Mouse (Mus musculus) embryonic facial prominence, embryonic 14.5 days (tissue): ENCODE measurements around the gene Cbwd1. TPM values are rescaled to one million over a fixed set of nuclear protein-coding genes. Genes with fewer than 3 reads are reported as not detected.
"Not testable (repeated sequence)": the region's sequence is repeated elsewhere in the genome, so short reads cannot be mapped to it uniquely, and the experiment has no call there.

Source experiments
- ATAC-seq: fragments of 200-750 bp; cut with Nextera tagmentation; 2 replicates; pipeline ENCODE4 v1.8.0; 2017; ENCODE audit warnings: low read depth, moderate number of reproducible peaks, moderate TSS enrichment
- DNase-seq: peaks from one replicate; pipeline ENCODE4 v3.0.0-alpha.2; 2015; ENCODE audit warnings: low spot score
- H3K27ac ChIP-seq: fragments of 300-500 bp; sonication (generic); replicated peaks from 2 replicates; pipeline ENCODE4 v1.5.1; 2014; ENCODE audit warnings: low read depth, mild to moderate bottlenecking, low read length, moderate library complexity
- H3K27me3 ChIP-seq: fragments of 300-500 bp; sonication (generic); replicated peaks from 2 replicates; pipeline ENCODE4 v1.6.1; 2014; ENCODE audit warnings: low read length; ENCODE audit not compliant: control insufficient read depth, insufficient read depth
- H3K36me3 ChIP-seq: fragments of 300-500 bp; sonication (generic); 2 replicates; pipeline ENCODE4 v1.6.1; 2014; ENCODE audit warnings: low read length, mixed read lengths; ENCODE audit not compliant: control insufficient read depth, insufficient read depth
- H3K4me1 ChIP-seq: fragments of 300-500 bp; sonication (generic); 2 replicates; pipeline ENCODE4 v1.6.1; 2014; ENCODE audit warnings: antibody characterized with exemption, low read length; ENCODE audit not compliant: control insufficient read depth, insufficient read depth
- H3K4me2 ChIP-seq: fragments of 300-500 bp; sonication (generic); 2 replicates; pipeline ENCODE4 v1.6.1; 2014; ENCODE audit warnings: low read depth, mild to moderate bottlenecking, low read length, moderate library complexity, mixed read lengths
- H3K4me3 ChIP-seq: fragments of 300-500 bp; sonication (generic); 2 replicates; pipeline ENCODE4 v1.5.1; 2014; ENCODE audit warnings: low read depth, mild to moderate bottlenecking, low read length
- H3K9ac ChIP-seq: fragments of 300-500 bp; sonication (generic); 2 replicates; pipeline ENCODE4 v1.6.1; 2014; ENCODE audit warnings: low read depth, mild to moderate bottlenecking, low read length, moderate library complexity, mixed read lengths
- H3K9me3 ChIP-seq: fragments of 300-500 bp; sonication (generic); 2 replicates; pipeline ENCODE4 v1.6.1; 2016; ENCODE audit warnings: low read length; ENCODE audit not compliant: control insufficient read depth
- WGBS: fragments of 180-500 bp; shearing (Covaris S2); extraction: QIAGEN DNeasy Blood & Tissue Kit; methylation state at CpG from one replicate; pipeline ENCODE4 v1.1.7; 2014; 5-methylcytosine and 5-hydroxymethylcytosine counted together
- polyA plus RNA-seq: library from polyadenylated mRNA; unstranded; fragments of >200 nt; fragmentation: Nextera tagmentation; extraction: Ambion mirVana; gene quantifications from 2 replicates; pipeline ENCODE4 v1.2.1, GENCODE M21; 2014

The Cbwd1 gene
- polyA plus RNA-seq, 1 experiment from 2014 or later = 20.0 TPM

DNA sequence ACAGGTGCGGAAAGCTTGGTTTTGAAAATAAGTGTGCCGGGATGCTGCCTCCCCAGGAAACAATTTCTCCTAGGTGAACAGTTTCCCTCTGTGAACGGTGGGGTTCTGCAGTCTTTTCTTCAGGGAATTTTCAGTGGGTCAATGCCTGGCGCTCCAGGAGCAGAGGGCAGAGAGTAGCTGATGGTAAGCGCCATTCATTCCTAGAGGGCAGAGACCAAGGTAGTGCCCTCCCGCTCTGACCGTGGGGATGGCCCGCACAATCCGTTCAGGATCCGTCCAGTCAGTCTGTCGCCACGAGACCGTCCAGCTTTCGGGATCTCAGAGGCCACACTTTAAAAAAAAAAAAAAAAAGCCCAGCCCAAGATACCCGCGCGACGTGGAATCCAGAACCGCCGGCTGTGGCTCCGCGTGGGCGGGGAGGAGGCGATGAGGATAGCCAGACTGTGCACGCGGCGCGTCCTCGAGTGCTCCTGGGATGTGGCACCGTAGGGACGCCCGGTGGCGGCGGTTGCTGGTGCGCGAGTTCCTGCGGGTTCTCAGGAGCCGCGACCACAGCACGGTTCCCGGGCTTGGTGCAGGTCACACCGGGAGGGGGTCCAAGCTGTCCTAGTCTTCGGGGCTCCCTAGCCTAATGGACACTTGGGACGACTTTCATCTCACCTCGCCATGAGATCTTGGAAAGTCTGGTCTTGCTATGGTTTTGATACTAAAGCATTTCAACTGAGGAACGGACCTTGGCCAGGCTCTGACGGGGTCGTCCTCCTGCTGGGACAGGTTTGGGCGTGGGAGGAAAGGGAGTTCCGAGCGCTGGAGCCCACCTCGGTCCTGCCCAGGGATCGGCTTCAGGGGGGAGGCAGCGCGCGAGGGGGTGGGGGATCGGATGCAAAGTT lies 64.2 kb downstream of the Cbwd1 start:
- Histone ChIP-seq H3K9me3 (no peaks in the 10 kb centered on the region), H3K27ac (no peak overlapping the region)
- WGBS = 2% methylated on average over 57 of the region's 57 CpGs

DNA sequence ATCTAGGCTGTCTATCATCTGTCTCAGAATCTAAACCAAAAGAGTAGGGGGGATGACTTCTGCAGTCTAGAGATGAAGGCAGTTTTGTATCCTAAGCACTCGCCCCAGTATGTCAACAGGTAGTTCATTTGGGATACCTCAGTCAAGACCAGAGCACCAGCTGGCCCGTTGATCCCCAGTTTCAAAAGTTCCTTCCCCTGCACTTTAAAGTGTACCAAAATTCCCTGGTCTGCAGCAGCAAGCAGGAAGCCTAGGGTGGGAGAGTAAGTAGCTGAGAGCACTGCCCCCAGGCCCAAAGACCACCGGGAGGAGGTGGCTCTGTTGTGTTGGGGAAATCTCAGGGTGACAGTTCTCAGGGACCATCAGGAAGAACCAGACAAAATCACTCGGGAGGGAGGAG lies 64.9 kb downstream of the Cbwd1 start:
- 15% methylated on average over 4 of the region's 4 CpGs for WGBS
- H3K27ac ChIP-seq = no peak overlapping the region
- no peak overlapping the region for H3K9ac ChIP-seq
- H3K4me1 ChIP-seq = peaks cover 6% of the 10 kb centered on the region; the same call in 1 of the 2 replicates
- no peak overlapping the region for H3K4me2 ChIP-seq
- DNase-seq (no peak), ATAC-seq (no peak)
- H3K36me3 ChIP-seq = no peaks in the 10 kb centered on the region
- H3K4me3 ChIP-seq = no peak overlapping the region
- peaks cover 63% of the 10 kb centered on the region for H3K27me3 ChIP-seq
- no peaks in the 10 kb centered on the region for H3K9me3 ChIP-seq

More for the DNA sequence above, 64.2 kb downstream of the Cbwd1 start:
- DNase-seq = no peak
- Histone ChIP-seq H3K4me3 (peak overlapping the region; percentile 23), H3K4me1 (peaks cover 6% of the 10 kb centered on the region; the same call in 1 of the 2 replicates), H3K36me3 (no peaks in the 10 kb centered on the region), H3K9ac (no peak overlapping the region), H3K27me3 (peaks cover 70% of the 10 kb centered on the region), H3K4me2 (peak overlapping the region; percentile 41)
- peak; percentile 24; the same call in 1 of the 2 replicates for ATAC-seq

DNA sequence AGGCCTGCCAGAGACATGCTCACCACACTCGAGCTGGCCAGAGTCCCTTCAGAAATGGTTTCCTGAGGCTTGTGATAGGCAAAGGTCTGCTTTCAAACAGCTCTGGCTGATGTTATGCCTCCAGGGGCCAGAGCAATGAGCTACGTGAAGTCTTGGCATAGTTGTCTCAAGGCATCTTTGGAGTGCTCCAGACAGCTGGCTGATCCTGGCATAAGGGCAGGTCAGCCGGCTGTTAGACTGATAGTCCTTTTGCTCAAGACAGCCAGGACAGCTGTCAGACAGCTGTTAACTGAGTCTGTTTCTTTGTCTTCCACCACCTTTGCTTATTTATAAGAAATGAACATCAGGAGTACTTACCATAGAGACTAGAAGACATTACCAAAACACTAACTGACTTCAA lies 74.5 kb downstream of the Cbwd1 start:
- peak; percentile 45 for DNase-seq
- Histone ChIP-seq H3K36me3 (no peaks in the 10 kb centered on the region), H3K4me2 (no peak overlapping the region), H3K4me1 (no peaks in the 10 kb centered on the region), H3K27me3 (no peaks in the 10 kb centered on the region), H3K4me3 (no peak overlapping the region), H3K9me3 (no peaks in the 10 kb centered on the region), H3K27ac (no peak overlapping the region), H3K9ac (no peak overlapping the region)
- ATAC-seq = no peak
- 39% methylated on average over 3 of the region's 3 CpGs for WGBS

DNA sequence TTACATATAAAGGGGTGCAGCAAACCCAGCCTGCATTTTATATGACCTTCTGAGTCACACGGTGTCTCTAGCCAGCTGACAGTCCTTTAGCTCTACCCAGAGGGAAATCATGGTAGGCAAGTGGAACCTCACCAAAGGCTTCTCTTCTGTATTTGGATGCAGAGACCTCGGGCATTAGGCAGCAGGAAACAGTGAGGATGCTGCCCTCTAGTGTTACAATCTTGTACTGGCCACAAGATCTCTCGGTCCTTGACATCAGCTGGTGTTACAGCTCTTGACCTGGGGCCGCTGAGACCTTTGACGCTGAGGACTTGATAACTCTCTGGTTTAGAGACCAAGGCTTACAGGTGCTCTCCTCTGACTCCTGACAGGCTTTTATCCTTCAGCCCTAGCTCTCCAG lies 75.9 kb downstream of the Cbwd1 start:
- H3K4me2 ChIP-seq = no peak overlapping the region
- ATAC-seq (peak; percentile 47; the same call in 1 of the 2 replicates), DNase-seq (peak; percentile 66)
- no peaks in the 10 kb centered on the region for H3K27me3 ChIP-seq
- H3K36me3 ChIP-seq = no peaks in the 10 kb centered on the region
- 11% methylated on average over 5 of the region's 5 CpGs for WGBS
- no peak overlapping the region for H3K27ac ChIP-seq
- H3K4me1 ChIP-seq = no peaks in the 10 kb centered on the region
- H3K9ac ChIP-seq = no peak overlapping the region
- H3K4me3 ChIP-seq = no peak overlapping the region
- no peaks in the 10 kb centered on the region for H3K9me3 ChIP-seq

DNA sequence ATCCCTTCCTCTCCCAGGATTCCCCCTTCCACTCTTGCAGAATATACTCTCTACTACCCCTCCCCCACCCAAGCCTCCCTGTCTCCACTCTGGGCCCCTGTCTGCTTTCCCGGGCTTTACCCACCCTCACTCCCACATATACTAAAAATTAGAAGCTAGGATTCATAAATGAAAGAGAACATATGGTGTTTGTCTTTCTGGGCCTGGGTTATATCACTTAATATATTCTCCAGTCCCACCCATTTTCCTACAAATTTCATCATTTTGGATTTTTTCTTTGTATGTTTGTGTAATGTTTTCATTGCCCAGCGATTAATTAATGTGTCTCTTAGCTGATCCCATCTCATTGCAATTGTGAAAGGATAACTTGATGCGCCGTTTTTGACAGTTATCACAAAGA lies 80.2 kb downstream of the Cbwd1 start:
- Histone ChIP-seq H3K36me3 (no peaks in the 10 kb centered on the region), H3K4me3 (no peak overlapping the region), H3K4me2 (no peak overlapping the region), H3K4me1 (no peaks in the 10 kb centered on the region), H3K9me3 (0 out of 2 replicates have a peak, but pooled peaks cover 5% of the 10 kb centered on the region), H3K27ac (no peak overlapping the region), H3K27me3 (no peaks in the 10 kb centered on the region), H3K9ac (no peak overlapping the region)
- WGBS = 63% methylated on average over 4 of the region's 4 CpGs
- ATAC-seq = no peak
- no peak for DNase-seq

DNA sequence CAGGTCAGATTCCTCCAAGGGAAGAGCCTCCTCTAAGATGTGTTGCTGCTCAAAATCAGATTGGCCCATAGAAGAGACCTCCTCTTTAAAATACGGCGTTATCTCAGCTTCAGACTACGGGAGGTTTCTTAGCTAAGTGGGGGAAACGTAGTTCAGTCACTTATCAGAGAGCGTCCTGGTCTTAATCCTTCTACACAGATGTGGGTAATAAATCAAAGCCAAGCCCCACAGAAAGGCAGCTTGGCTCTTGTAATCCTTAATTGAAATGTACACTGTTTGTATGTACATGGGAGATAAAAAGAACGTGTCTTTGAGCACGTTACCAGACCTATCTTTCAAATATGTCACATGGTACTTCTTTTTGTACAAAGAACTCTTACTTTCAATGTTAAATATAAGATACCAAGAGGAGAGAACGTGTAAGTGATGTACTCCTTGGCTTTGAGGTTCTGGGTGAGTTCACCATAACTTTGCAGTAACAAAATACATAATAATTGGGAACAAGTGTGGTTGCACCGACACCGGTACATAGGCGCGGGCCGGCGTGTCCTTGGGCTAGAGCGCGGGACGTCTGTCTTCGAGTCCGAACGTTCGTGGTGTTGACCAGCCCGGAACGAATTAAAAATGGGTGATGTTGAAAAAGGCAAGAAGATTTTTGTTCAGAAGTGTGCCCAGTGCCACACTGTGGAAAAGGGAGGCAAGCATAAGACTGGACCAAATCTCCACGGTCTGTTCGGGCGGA lies 86.1 kb downstream of the Cbwd1 start, which contains the start of gene Gm10053:
Gene Gm10053 (plus strand): TSS at position 558 of the 742 bp plus-strand sequence.
- not testable (repeated sequence) for H3K9ac ChIP-seq, H3K27ac ChIP-seq, H3K4me1 ChIP-seq, ATAC-seq, H3K27me3 ChIP-seq, H3K9me3 ChIP-seq, H3K4me3 ChIP-seq, H3K36me3 ChIP-seq, H3K4me2 ChIP-seq, DNase-seq
- 78% methylated on average over 19 of the region's 26 CpGs for WGBS

DNA sequence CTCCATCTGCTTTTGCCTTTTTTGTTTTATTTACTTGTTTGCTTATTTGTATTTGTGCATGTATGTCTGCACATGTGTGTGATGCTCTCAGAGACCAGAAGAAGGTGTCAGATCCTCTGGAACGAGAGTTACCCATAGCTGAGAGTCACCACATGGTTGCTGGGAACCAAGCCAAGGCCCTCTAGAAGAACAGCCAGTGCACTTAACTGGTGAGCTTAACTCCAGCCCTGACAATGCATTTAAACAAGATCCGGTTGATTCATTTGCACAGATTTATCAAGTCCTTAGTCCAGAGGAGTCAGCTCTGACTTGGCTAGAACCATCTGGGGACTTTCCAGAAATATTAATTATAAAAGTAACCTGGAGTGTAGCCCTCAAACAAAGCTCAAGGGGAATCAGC lies 87.5 kb downstream of the Cbwd1 start:
- Histone ChIP-seq H3K27me3 (no peaks in the 10 kb centered on the region), H3K27ac (no peak overlapping the region), H3K4me1 (no peaks in the 10 kb centered on the region; the same call in 1 of the 2 replicates), H3K9me3 (0 out of 2 replicates have a peak, but pooled peaks cover 5% of the 10 kb centered on the region), H3K4me3 (no peak overlapping the region), H3K9ac (no peak overlapping the region), H3K36me3 (no peaks in the 10 kb centered on the region), H3K4me2 (no peak overlapping the region)
- DNase-seq (no peak), ATAC-seq (no peak)
- 50% methylated on average over 2 of the region's 2 CpGs for WGBS

DNA sequence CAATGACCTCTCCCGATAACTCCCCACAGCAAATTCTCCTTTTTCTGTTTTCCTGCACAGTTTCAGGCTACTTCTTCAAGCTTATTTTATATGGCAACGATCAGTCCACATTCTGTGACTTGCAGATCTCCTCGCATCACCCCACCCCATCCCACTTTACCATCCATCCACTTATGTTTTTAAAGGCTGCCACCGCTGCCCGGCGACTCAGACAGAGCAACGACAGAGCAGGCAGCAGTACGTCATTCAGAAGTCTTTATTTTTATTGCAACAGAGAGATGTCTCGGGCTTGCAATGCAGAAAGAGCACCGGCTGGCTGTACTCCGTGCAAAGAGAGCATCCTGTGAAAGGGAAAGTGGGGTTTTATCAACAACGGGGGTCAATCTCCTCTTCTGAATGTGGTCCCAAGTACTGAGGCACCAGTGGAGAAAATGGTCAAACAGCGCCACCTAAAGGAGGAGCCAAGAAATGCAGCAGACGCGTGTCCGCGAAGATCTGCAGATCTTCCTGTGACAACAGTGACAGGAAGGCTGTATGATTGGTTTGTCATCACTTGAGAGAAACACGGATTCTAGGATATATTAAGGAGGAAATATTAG lies 90.3 kb downstream of the Cbwd1 start:
- peak; percentile 67 for DNase-seq
- Histone ChIP-seq H3K4me2 (peak overlapping the region; percentile 57), H3K36me3 (no peaks in the 10 kb centered on the region), H3K9ac (no peak overlapping the region), H3K4me1 (no peaks in the 10 kb centered on the region; the same call in 1 of the 2 replicates), H3K9me3 (no peaks in the 10 kb centered on the region), H3K4me3 (peak overlapping the region; percentile 33), H3K27ac (no peak overlapping the region), H3K27me3 (no peaks in the 10 kb centered on the region)
- 18% methylated on average over 18 of the region's 18 CpGs for WGBS
- ATAC-seq = peak; percentile 76; the same call in 1 of the 2 replicates
